Mouse (Mus musculus) erythroblast, embryonic 14.5 days (primary cell): ENCODE measurements around the gene Osgin1.

Source experiments
- GATA1 ChIP-seq: IDR thresholded peaks from 2 replicates; pipeline ENCODE4 v1.6.1; 2012; ENCODE audit warnings: low read length, inconsistent platforms, mixed read lengths
- TAL1 ChIP-seq: IDR thresholded peaks from 3 replicates; pipeline ENCODE4 v1.6.1; 2012; ENCODE audit warnings: low read length, inconsistent platforms, mixed read lengths

GRCm38 (mm10) chr8:119384478-119384877, 49.4 kb upstream of the Osgin1 start:
- no peak for TF ChIP-seq GATA1
- TF ChIP-seq TAL1: no peak
